Mouse (Mus musculus) kidney, embryonic 14.5 days (tissue): ENCODE results near the gene Pparg. TPM values are rescaled to one million over a fixed set of nuclear protein-coding genes. Genes with fewer than 3 reads are reported as not detected.

Experiments
- ATAC-seq: fragments of 200-750 bp; cut with Nextera tagmentation; 2 replicates; pipeline ENCODE4 v1.8.0; 2017; ENCODE audit warnings: moderate number of reproducible peaks, mild to moderate bottlenecking, moderate TSS enrichment, moderate library complexity; ENCODE audit not compliant: low FRiP score, low TSS enrichment
- H3K27ac ChIP-seq: fragments of 300-500 bp; sonication (generic); 2 replicates; pipeline ENCODE4 v1.5.1; 2014; ENCODE audit warnings: low read depth, mild to moderate bottlenecking, low read length, moderate library complexity, mixed read lengths
- H3K27me3 ChIP-seq: fragments of 300-500 bp; sonication (generic); 2 replicates; pipeline ENCODE4 v1.6.1; 2014; ENCODE audit warnings: mild to moderate bottlenecking, low read length; ENCODE audit not compliant: control insufficient read depth, insufficient read depth
- H3K36me3 ChIP-seq: fragments of 300-500 bp; sonication (generic); 2 replicates; pipeline ENCODE4 v1.6.1; 2014; ENCODE audit warnings: low read length, mixed read lengths; ENCODE audit not compliant: control insufficient read depth, insufficient read depth
- H3K4me1 ChIP-seq: fragments of 300-500 bp; sonication (generic); 2 replicates; pipeline ENCODE4 v1.6.1; 2014; ENCODE audit warnings: low read length, mixed read lengths; ENCODE audit not compliant: control insufficient read depth, insufficient read depth
- H3K4me2 ChIP-seq: fragments of 300-500 bp; sonication (generic); replicated peaks from 2 replicates; pipeline ENCODE4 v1.6.1; 2014; ENCODE audit warnings: low read depth, mild to moderate bottlenecking, low read length
- H3K4me3 ChIP-seq: fragments of 300-500 bp; sonication (generic); 2 replicates; pipeline ENCODE4 v1.5.1; 2014; ENCODE audit warnings: mild to moderate bottlenecking, low read length
- H3K9ac ChIP-seq: fragments of 300-500 bp; sonication (generic); 2 replicates; pipeline ENCODE4 v1.6.1; 2014; ENCODE audit warnings: low read depth, mild to moderate bottlenecking, low read length, moderate library complexity
- H3K9me3 ChIP-seq: fragments of 300-500 bp; sonication (generic); 2 replicates; pipeline ENCODE4 v1.6.1; 2016; ENCODE audit warnings: low read length; ENCODE audit not compliant: control insufficient read depth
- WGBS: fragments of 180-500 bp; shearing (Covaris S2); extraction: QIAGEN DNeasy Blood & Tissue Kit; methylation state at CpG from one replicate; pipeline ENCODE4 v1.1.7; 2014; 5-methylcytosine and 5-hydroxymethylcytosine counted together
- polyA plus RNA-seq: library from polyadenylated mRNA; unstranded; fragments of >200 nt; fragmentation: Nextera tagmentation; extraction: Ambion mirVana; gene quantifications from 2 replicates; pipeline ENCODE4 v1.2.1, GENCODE M21; 2014

Gene Pparg
- polyA plus RNA-seq, 1 experiment from 2014 or later: 4.6 TPM

DNA sequence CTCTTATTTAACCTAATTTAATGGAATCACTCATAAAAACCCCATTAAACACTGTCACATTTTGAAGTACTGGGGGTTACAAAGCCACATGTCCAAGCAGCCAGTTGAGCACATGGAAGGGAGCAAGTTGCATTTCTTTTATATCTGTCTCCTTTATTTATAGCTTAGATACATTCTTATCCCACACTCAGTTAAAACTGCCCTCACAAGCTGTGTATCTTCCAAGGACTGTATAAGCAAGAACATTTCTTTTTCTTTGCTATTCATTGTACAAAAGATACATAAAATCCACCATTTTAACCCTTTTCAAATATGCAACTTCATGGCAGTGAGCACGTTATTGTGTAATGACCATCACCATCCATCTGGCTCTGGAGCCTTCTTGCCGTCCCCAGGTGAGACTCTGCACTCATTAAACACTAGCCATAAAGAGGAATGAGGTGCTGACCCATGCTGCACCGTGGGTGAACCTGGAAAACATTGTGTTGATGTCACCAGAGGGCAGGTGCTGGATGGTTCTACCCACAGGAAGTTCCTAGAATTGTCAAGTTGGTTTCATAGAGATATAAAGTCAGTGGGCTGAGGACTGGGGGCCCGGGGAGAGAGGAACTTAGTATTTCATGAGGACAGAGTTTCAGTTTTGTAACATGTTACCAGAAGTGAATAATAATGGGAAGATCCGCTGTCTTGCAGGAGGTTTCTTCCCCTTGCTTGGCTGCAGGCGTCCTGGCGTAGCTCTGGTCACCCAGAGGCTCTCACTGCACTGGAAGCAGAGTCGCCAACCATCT lies 39.6 kb upstream of the Pparg start:
- no peaks in the 10 kb centered on the region for H3K36me3 ChIP-seq
- H3K9ac ChIP-seq: no peak overlapping the region
- H3K4me1 ChIP-seq: no peaks in the 10 kb centered on the region; the same call in 1 of the 2 replicates
- WGBS: 79% methylated on average over 8 of the region's 8 CpGs
- H3K4me3 ChIP-seq: no peak overlapping the region
- H3K27ac ChIP-seq: no peak overlapping the region
- H3K9me3 ChIP-seq: no peaks in the 10 kb centered on the region
- no peaks in the 10 kb centered on the region for H3K27me3 ChIP-seq
- no peak overlapping the region for H3K4me2 ChIP-seq
- no peak for ATAC-seq

- Histone ChIP-seq H3K36me3 (no peaks in the 10 kb centered on the region), H3K4me3 (no peak overlapping the region), H3K4me1 (no peaks in the 10 kb centered on the region; the same call in 1 of the 2 replicates), H3K9me3 (no peaks in the 10 kb centered on the region), H3K27me3 (no peaks in the 10 kb centered on the region), H3K27ac (no peak overlapping the region), H3K4me2 (no peak overlapping the region), H3K9ac (no peak overlapping the region)
- no peak for ATAC-seq
- 53% methylated on average over 6 of the region's 6 CpGs for WGBS
These were observed 38.8 kb upstream of the Pparg start for GRCm38 (mm10) chr6:115321883-115322351.

GRCm38 (mm10) chr6:115322956-115323355 lies 37.8 kb upstream of the Pparg start:
- H3K9ac ChIP-seq: no peak overlapping the region
- no peaks in the 10 kb centered on the region for H3K36me3 ChIP-seq
- ATAC-seq: no peak
- H3K27me3 ChIP-seq: no peaks in the 10 kb centered on the region
- no peaks in the 10 kb centered on the region for H3K4me1 ChIP-seq
- H3K9me3 ChIP-seq: peaks cover 3% of the 10 kb centered on the region; the same call in 1 of the 2 replicates
- H3K4me2 ChIP-seq: no peak overlapping the region
- WGBS: 71% methylated on average over 5 of the region's 5 CpGs
- no peak overlapping the region for H3K4me3 ChIP-seq
- no peak overlapping the region for H3K27ac ChIP-seq

GRCm38 (mm10) chr6:115330964-115331363 lies 29.8 kb upstream of the Pparg start:
- H3K4me1 ChIP-seq: no peaks in the 10 kb centered on the region
- ATAC-seq: no peak

DNA sequence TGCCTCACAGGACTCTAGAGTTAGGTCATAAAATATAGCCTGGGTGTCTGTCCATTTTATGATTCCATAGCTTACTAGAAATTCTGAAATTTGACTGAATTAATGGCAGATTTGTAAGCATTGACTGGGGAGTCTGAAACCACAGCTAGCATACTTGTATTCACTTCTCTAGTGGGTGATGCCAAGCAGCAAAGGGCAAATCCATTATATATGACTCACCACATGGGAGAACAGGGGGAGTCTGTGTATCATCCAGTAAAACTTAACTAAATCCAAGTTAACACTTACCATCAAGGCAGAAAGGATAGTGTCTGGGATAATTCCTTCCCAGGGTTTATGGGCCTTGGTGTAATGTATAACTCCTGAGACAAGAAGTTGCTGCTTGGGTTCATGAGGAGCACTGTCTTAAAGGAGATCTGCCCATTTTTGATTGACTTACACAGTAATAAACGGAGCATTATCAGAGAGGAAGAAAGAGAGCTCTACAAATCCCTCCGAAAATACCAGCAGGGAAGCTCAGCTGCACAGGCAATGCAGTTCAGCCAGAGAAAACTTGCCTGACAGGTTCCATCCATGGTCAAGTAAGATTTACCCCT lies 27.6 kb upstream of the Pparg start:
- H3K4me2 ChIP-seq: no peak overlapping the region
- H3K9ac ChIP-seq: no peak overlapping the region
- no peaks in the 10 kb centered on the region for H3K9me3 ChIP-seq
- 60% methylated on average over 2 of the region's 2 CpGs for WGBS
- H3K27ac ChIP-seq: no peak overlapping the region
- no peak overlapping the region for H3K4me3 ChIP-seq
- H3K27me3 ChIP-seq: no peaks in the 10 kb centered on the region
- ATAC-seq: no peak
- no peaks in the 10 kb centered on the region for H3K4me1 ChIP-seq
- H3K36me3 ChIP-seq: no peaks in the 10 kb centered on the region

More at GRCm38 (mm10) chr6:115330964-115331363, 29.8 kb upstream of the Pparg start:
- Histone ChIP-seq H3K4me2 (no peak overlapping the region), H3K36me3 (no peaks in the 10 kb centered on the region), H3K9ac (no peak overlapping the region), H3K27ac (no peak overlapping the region), H3K4me3 (no peak overlapping the region), H3K9me3 (peaks cover 4% of the 10 kb centered on the region; the same call in 1 of the 2 replicates), H3K27me3 (no peaks in the 10 kb centered on the region)

- 34% methylated on average over 6 of the region's 6 CpGs for WGBS
- no peak overlapping the region for H3K4me2 ChIP-seq
- no peak overlapping the region for H3K27ac ChIP-seq
These were observed 25.2 kb upstream of the Pparg start for GRCm38 (mm10) chr6:115335536-115335935.

DNA sequence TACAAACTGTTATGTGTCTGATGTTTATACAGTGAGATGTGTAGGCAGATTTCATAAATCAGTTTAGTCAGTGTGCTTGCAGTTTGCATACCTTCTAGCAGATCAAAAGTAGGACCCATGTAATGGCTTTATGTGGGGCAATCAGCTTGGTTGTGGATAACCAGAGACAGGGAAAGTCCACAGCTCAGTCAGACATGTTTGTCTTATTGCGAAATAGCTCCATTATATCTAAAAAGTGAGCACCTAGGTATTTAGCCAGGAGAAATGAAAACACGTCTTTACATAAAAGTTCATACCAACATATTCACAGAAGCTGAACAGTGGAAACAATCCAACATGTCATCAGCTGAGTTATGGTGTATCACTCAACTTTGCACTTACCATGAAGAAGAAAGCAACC lies 20.7 kb upstream of the Pparg start:
- no peaks in the 10 kb centered on the region for H3K9me3 ChIP-seq
- H3K27ac ChIP-seq: no peak overlapping the region
- H3K36me3 ChIP-seq: no peaks in the 10 kb centered on the region
- no peak overlapping the region for H3K4me3 ChIP-seq
- H3K9ac ChIP-seq: no peak overlapping the region
- 69% methylated on average over 2 of the region's 2 CpGs for WGBS
- no peak for ATAC-seq
- H3K4me2 ChIP-seq: no peak overlapping the region
- no peaks in the 10 kb centered on the region for H3K27me3 ChIP-seq
- peaks cover 2% of the 10 kb centered on the region; the same call in 1 of the 2 replicates for H3K4me1 ChIP-seq

More at GRCm38 (mm10) chr6:115335536-115335935, 25.2 kb upstream of the Pparg start:
- Histone ChIP-seq H3K9ac (no peak overlapping the region), H3K27me3 (no peaks in the 10 kb centered on the region), H3K9me3 (no peaks in the 10 kb centered on the region), H3K4me3 (no peak overlapping the region), H3K4me1 (no peaks in the 10 kb centered on the region), H3K36me3 (no peaks in the 10 kb centered on the region)
- ATAC-seq: no peak

GRCm38 (mm10) chr6:115343096-115343495 lies 17.7 kb upstream of the Pparg start:
- no peak overlapping the region for H3K4me2 ChIP-seq
- H3K4me3 ChIP-seq: no peak overlapping the region
- peaks cover 2% of the 10 kb centered on the region; the same call in 1 of the 2 replicates for H3K9me3 ChIP-seq
- H3K9ac ChIP-seq: no peak overlapping the region
- peaks cover 2% of the 10 kb centered on the region; the same call in 1 of the 2 replicates for H3K4me1 ChIP-seq
- H3K36me3 ChIP-seq: no peaks in the 10 kb centered on the region
- H3K27me3 ChIP-seq: no peaks in the 10 kb centered on the region
- ATAC-seq: no peak
- H3K27ac ChIP-seq: no peak overlapping the region
- 70% methylated on average over 4 of the region's 4 CpGs for WGBS

- Histone ChIP-seq H3K27ac (no peak overlapping the region), H3K4me2 (no peak overlapping the region), H3K4me3 (no peak overlapping the region), H3K27me3 (no peaks in the 10 kb centered on the region), H3K9me3 (peaks cover 4% of the 10 kb centered on the region; the same call in 1 of the 2 replicates), H3K9ac (no peak overlapping the region), H3K4me1 (peaks cover 2% of the 10 kb centered on the region; the same call in 1 of the 2 replicates), H3K36me3 (no peaks in the 10 kb centered on the region)
- no peak for ATAC-seq
- 43% methylated on average over 5 of the region's 5 CpGs for WGBS
These were observed 17.2 kb upstream of the Pparg start for GRCm38 (mm10) chr6:115343570-115343969.
